Mouse (Mus musculus) ES-Bruce4 (cell line): ENCODE measurements around the gene Ddi1. TPM values are rescaled to one million over a fixed set of nuclear protein-coding genes. Genes with fewer than 3 reads are reported as not detected.

Experiments
- H3K27ac ChIP-seq: 2 replicates; pipeline ENCODE4 v1.5.1; 2012; ENCODE audit warnings: low read length, inconsistent platforms; ENCODE audit not compliant: insufficient read depth
- H3K27me3 ChIP-seq: 2 replicates; pipeline ENCODE4 v1.6.1; 2012; ENCODE audit warnings: mild to moderate bottlenecking, low read length, inconsistent platforms; ENCODE audit not compliant: control insufficient read depth, poor library complexity, insufficient read depth, severe bottlenecking
- H3K36me3 ChIP-seq: 2 replicates; pipeline ENCODE4 v1.6.1; 2012; ENCODE audit warnings: inconsistent platforms, mild to moderate bottlenecking, low read length, moderate library complexity; ENCODE audit not compliant: control insufficient read depth, poor library complexity, insufficient read depth, severe bottlenecking
- H3K4me1 ChIP-seq: one replicate; pipeline ENCODE4 v1.8.1; 2011; ENCODE audit warnings: low read length; ENCODE audit not compliant: control insufficient read depth, insufficient read depth
- H3K4me3 ChIP-seq: 2 replicates; pipeline ENCODE4 v1.5.1; 2011; ENCODE audit warnings: low read depth, mild to moderate bottlenecking, low read length
- H3K9ac ChIP-seq: 2 replicates; pipeline ENCODE4 v1.6.1; 2012; ENCODE audit warnings: low read depth, mild to moderate bottlenecking, inconsistent platforms; ENCODE audit not compliant: poor library complexity, severe bottlenecking
- H3K9me3 ChIP-seq: replicated peaks from 2 replicates; pipeline ENCODE4 v1.6.1; 2012; ENCODE audit warnings: mild to moderate bottlenecking, low read length, inconsistent platforms; ENCODE audit not compliant: control insufficient read depth, poor library complexity, insufficient read depth, severe bottlenecking
- CTCF ChIP-seq: IDR thresholded peaks from one replicate; pipeline ENCODE4 v1.8.1; 2011; ENCODE audit warnings: low read depth, low read length
- EP300 ChIP-seq: IDR thresholded peaks from 2 replicates; pipeline ENCODE4 v1.6.1; 2011; ENCODE audit warnings: low read depth, low read length; ENCODE audit not compliant: insufficient read depth
- POLR2A ChIP-seq: IDR thresholded peaks from one replicate; pipeline ENCODE4 v1.8.1; 2011; ENCODE audit warnings: low read length; ENCODE audit not compliant: insufficient read depth
- polyA plus RNA-seq: library from polyadenylated mRNA; stranded (reverse); fragments of >200 nt; gene quantifications from 2 replicates; pipeline ENCODE4 v1.2.4, GENCODE M21; 2011; ENCODE audit warnings: low read depth; ENCODE audit not compliant: missing spikeins, insufficient read depth, insufficient read length

Ddi1 gene
- not detected in 2 replicates for polyA plus RNA-seq

DNA sequence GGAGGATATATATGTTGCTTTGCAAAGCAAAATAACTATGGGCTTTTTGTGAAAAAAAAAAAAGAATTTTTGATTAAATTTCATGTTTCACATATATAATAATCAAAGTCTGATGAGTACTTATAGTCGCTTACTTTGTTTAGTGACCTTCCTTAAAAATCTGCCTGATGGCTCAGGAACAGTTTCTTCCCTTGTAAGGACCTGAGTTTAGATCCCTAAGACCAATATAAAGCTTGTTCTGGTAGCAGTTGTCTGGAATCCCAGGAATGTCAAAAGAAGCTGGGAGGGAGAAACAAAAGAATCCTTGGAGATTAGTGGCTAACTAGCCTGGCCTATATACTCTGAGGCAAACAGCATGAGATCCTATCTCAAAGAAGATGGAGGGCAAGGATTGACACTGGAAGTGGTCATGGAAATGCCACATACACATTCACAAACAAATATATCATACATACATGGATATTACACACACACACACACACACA lies at the start of gene Ddi1:
Gene Ddi1 (minus strand): TSS at position 51 of the 485 bp plus-strand sequence.
- H3K27me3 ChIP-seq: no peaks in the 10 kb centered on the region

DNA sequence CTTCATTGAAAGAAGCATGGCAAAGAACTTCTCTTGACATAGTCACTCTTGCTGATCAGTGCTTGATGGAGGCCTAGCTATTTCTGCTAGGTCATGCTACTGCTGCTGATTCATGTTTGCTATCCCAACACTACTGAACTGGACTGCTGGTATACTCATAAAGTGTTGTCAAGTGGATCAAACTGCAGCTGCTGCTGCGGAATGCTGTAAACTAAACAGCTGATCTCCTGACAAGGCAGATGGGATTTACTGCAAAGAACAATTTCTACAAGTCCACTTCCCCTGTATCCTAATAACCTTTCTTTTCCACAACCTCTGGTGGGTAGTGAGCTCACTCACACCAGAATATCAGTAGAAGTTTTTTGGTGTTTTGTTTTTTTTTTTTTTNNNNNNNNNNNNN lies 47.5 kb upstream of the Ddi1 start:
- Histone ChIP-seq H3K4me3 (no peak overlapping the region), H3K9me3 (no peaks in the 10 kb centered on the region), H3K36me3 (no peaks in the 10 kb centered on the region), H3K4me1 (no peaks in the 10 kb centered on the region), H3K27ac (no peak overlapping the region), H3K9ac (no peak overlapping the region), H3K27me3 (no peaks in the 10 kb centered on the region)
- TF ChIP-seq CTCF (no peak), POLR2A (no peak), EP300 (no peak)

More for the DNA sequence above, at the start of gene Ddi1:
- Histone ChIP-seq H3K4me1 (no peaks in the 10 kb centered on the region), H3K27ac (no peak within 1 kb of the TSS), H3K4me3 (no peak within 1 kb of the TSS), H3K9ac (no peak within 1 kb of the TSS), H3K36me3 (no peaks in the 10 kb centered on the region), H3K9me3 (no peaks in the 10 kb centered on the region)
- TF ChIP-seq POLR2A (no peak), CTCF (no peak)

DNA sequence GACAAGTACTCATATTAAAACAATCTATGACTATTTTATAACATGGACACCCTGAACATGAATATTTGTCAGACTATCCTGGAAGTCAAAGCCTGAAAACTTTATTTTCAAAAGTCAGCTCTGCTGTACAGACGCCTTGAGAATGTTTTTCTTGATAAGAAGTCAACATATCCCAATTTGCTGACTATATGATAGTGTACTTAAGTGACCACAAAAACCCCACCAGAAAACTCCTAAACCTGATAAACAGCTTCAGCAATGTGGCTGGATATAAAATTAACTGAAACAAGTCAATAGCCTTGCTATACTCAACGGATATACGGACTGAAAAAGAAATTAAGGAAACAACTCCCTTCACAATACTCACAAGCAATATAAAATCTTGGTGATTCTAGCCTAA lies 36.2 kb upstream of the Ddi1 start:
- Histone ChIP-seq H3K36me3 (no peaks in the 10 kb centered on the region), H3K4me1 (no peaks in the 10 kb centered on the region), H3K9me3 (no peaks in the 10 kb centered on the region), H3K27me3 (no peaks in the 10 kb centered on the region), H3K9ac (no peak overlapping the region), H3K4me3 (no peak overlapping the region), H3K27ac (no peak overlapping the region)
- TF ChIP-seq CTCF: no peak
- TF ChIP-seq POLR2A: no peak
- TF ChIP-seq EP300: no peak

DNA sequence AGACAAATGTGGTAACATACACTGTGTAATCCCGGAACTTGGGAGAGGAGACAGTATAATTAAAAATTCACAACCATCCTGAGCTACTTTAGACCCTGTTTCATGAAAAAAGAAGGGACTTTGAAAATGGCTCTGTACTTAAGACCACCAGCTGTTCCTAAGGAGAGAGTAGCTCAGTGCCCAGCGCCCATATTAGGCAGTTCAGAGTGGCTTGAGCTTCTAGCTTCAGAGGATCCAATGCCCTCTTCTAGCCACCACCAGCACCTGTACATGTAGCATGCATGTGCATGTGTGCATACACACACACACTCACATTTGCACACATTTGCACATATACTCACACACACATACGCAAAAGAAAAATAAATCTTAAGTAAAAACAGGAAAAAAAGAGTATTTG lies 34.9 kb upstream of the Ddi1 start:
- Histone ChIP-seq H3K9ac (no peak overlapping the region), H3K4me3 (no peak overlapping the region), H3K9me3 (no peaks in the 10 kb centered on the region), H3K27me3 (no peaks in the 10 kb centered on the region), H3K36me3 (no peaks in the 10 kb centered on the region), H3K27ac (no peak overlapping the region), H3K4me1 (no peaks in the 10 kb centered on the region)
- TF ChIP-seq POLR2A (no peak), CTCF (no peak), EP300 (no peak)

DNA sequence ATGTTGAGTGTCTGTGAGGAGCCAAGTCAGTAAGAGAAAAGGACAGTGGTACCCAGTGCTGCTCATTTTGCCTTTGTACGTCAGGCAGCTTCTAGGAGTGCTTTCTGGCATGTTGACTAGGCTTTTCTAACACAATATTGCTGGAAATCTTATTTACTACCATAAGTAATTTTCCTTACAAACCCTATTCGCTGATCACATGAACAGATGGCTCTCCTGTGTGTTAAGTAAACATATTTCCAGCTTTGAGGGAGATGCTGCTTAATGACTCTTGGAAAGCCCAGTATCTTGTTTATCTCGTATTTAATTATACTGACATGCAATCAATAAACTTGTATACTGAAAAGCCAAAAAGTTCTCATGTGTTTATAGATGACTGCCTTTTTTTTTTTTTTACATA lies 32.4 kb upstream of the Ddi1 start:
- Histone ChIP-seq H3K36me3 (no peaks in the 10 kb centered on the region), H3K4me1 (no peaks in the 10 kb centered on the region), H3K9ac (no peak overlapping the region), H3K27ac (no peak overlapping the region), H3K9me3 (no peaks in the 10 kb centered on the region), H3K27me3 (no peaks in the 10 kb centered on the region), H3K4me3 (no peak overlapping the region)
- TF ChIP-seq POLR2A (no peak), CTCF (no peak), EP300 (no peak)

DNA sequence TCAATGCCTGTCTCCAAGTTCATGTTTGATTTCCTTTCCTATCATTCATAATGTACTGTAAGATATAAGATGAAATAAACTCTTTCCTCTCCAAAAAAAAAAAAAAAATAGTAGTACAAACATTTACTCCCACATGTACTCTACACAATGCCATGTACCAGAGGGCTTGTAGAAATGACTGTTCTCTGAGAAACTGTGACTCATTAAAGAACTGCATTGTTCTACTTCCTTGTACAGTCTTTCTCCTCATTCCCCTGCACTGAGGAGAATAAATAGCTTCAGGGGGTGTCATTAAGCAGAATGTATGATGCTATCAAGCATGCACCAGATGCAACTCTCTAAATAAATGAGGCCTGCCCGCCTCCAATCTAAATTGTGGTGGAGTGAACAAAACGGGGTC lies 28.9 kb upstream of the Ddi1 start:
- H3K9ac ChIP-seq: no peak overlapping the region
- H3K4me3 ChIP-seq: no peak overlapping the region
- H3K27ac ChIP-seq: no peak overlapping the region
- H3K9me3 ChIP-seq: no peaks in the 10 kb centered on the region
- TF ChIP-seq POLR2A (no peak), EP300 (no peak), CTCF (no peak)
- H3K36me3 ChIP-seq: no peaks in the 10 kb centered on the region
- no peaks in the 10 kb centered on the region for H3K27me3 ChIP-seq
- H3K4me1 ChIP-seq: no peaks in the 10 kb centered on the region
